Mouse (Mus musculus) kidney, postnatal 14 days (tissue): ENCODE data around the gene Spag9.
A peak's percentile ranks its signal among the peaks of the same experiment; 100 is the strongest.

Experiments used
- DNase-seq: peaks from one replicate; pipeline ENCODE4 v3.0.0; 2022; ENCODE audit warnings: mixed read lengths

Spag9 gene

GRCm38 (mm10) chr11:94063941-94064340, 68.0 kb downstream of the Spag9 start:
- DNase-seq: no peak

- no peak for DNase-seq
Measured at GRCm38 (mm10) chr11:94070455-94070854, 74.6 kb downstream of the Spag9 start.

GRCm38 (mm10) chr11:94073283-94073682, 77.4 kb downstream of the Spag9 start:
- DNase-seq: no peak

GRCm38 (mm10) chr11:94086966-94087365, 91.1 kb downstream of the Spag9 start:
- DNase-seq: peak; percentile 48

GRCm38 (mm10) chr11:94090496-94090895, 94.6 kb downstream of the Spag9 start:
- DNase-seq: no peak

- no peak for DNase-seq
Measured at GRCm38 (mm10) chr11:94097489-94097888, 101.6 kb downstream of the Spag9 start.

- DNase-seq: no peak
Measured at GRCm38 (mm10) chr11:94098840-94099239, 102.9 kb downstream of the Spag9 start.

GRCm38 (mm10) chr11:94113795-94114194, 117.9 kb downstream of the Spag9 start:
- DNase-seq: no peak

GRCm38 (mm10) chr11:94115408-94115807, 119.5 kb downstream of the Spag9 start:
- no peak for DNase-seq

- no peak for DNase-seq
Measured at GRCm38 (mm10) chr11:94116655-94117054, 120.8 kb downstream of the Spag9 start.

GRCm38 (mm10) chr11:94117836-94118235, 121.9 kb downstream of the Spag9 start:
- DNase-seq: no peak

- no peak for DNase-seq
Measured at GRCm38 (mm10) chr11:94118612-94119011, 122.7 kb downstream of the Spag9 start.

- DNase-seq: no peak
Measured at GRCm38 (mm10) chr11:94120690-94121089, 124.8 kb downstream of the Spag9 start.

- no peak for DNase-seq
Measured at GRCm38 (mm10) chr11:94121501-94121900, 125.6 kb downstream of the Spag9 start.

GRCm38 (mm10) chr11:94122341-94123030, 126.6 kb downstream of the Spag9 start:
- DNase-seq: no peak

- DNase-seq: no peak
Measured at GRCm38 (mm10) chr11:94126701-94127100, 130.8 kb downstream of the Spag9 start.

GRCm38 (mm10) chr11:94127966-94128365, 132.1 kb downstream of the Spag9 start:
- DNase-seq: peak; percentile 86

GRCm38 (mm10) chr11:94128506-94128905, 132.6 kb downstream of the Spag9 start:
- no peak for DNase-seq

GRCm38 (mm10) chr11:94129261-94130059, 133.6 kb downstream of the Spag9 start:
- DNase-seq: peak; percentile 74

GRCm38 (mm10) chr11:94130118-94131095, 134.5 kb downstream of the Spag9 start:
- peak; percentile 44 for DNase-seq

GRCm38 (mm10) chr11:94133344-94133955, 137.6 kb downstream of the Spag9 start:
- peak; percentile 94 for DNase-seq

GRCm38 (mm10) chr11:94134076-94134838, 138.4 kb downstream of the Spag9 start:
- peak; percentile 94 for DNase-seq
